Mouse (Mus musculus) small intestine, adult 2 months (tissue): ENCODE data around the gene Pbp2. TPM values are rescaled to one million over a fixed set of nuclear protein-coding genes. Genes with fewer than 3 reads are reported as not detected.

Source experiments
- H3K27ac ChIP-seq: fragments of 200-500 bp; 2 replicates; pipeline ENCODE4 v1.5.1; 2012; ENCODE audit warnings: low read depth, low read length, control low read depth, inconsistent platforms; ENCODE audit not compliant: insufficient read depth
- H3K27me3 ChIP-seq: fragments of 200-500 bp; 2 replicates; pipeline ENCODE4 v1.6.1; 2012; ENCODE audit warnings: mild to moderate bottlenecking, moderate library complexity, low read length, inconsistent platforms; ENCODE audit not compliant: control insufficient read depth, insufficient read depth
- H3K36me3 ChIP-seq: fragments of 200-500 bp; 2 replicates; pipeline ENCODE4 v1.6.1; 2012; ENCODE audit warnings: mild to moderate bottlenecking, low read length, control low read depth, inconsistent platforms; ENCODE audit not compliant: control insufficient read depth, insufficient read depth
- H3K4me1 ChIP-seq: fragments of 200-500 bp; 2 replicates; pipeline ENCODE4 v1.6.1; 2012; ENCODE audit warnings: low read length, inconsistent platforms, mixed read lengths; ENCODE audit not compliant: control insufficient read depth, insufficient read depth, insufficient read length
- H3K4me3 ChIP-seq: fragments of 200-500 bp; 2 replicates; pipeline ENCODE4 v1.5.1; 2012; ENCODE audit warnings: low read depth, mild to moderate bottlenecking, control low read depth, inconsistent platforms, low read length, moderate library complexity
- CTCF ChIP-seq: fragments of 200-500 bp; IDR thresholded peaks from 2 replicates; pipeline ENCODE4 v1.5.1; 2012; ENCODE audit warnings: low read depth, mild to moderate bottlenecking, control low read depth, inconsistent platforms, low read length, moderate library complexity, mixed read lengths; ENCODE audit not compliant: insufficient replicate concordance, insufficient read length; ENCODE audit errors: extremely low read depth
- POLR2A ChIP-seq: fragments of 200-500 bp; IDR thresholded peaks from 2 replicates; pipeline ENCODE4 v1.6.1; 2012; ENCODE audit warnings: low read depth, mild to moderate bottlenecking, control low read depth, inconsistent platforms, low read length, moderate library complexity
- WGBS: fragments of 180-500 bp; shearing (Covaris S2); methylation state at CpG from one replicate; pipeline ENCODE4 v1.1.7; 2018; 5-methylcytosine and 5-hydroxymethylcytosine counted together
- polyA plus RNA-seq: library from polyadenylated mRNA; depleted of rRNA; stranded (reverse); fragments of >200 nt; gene quantifications from 2 replicates; pipeline ENCODE4 v1.2.3, GENCODE M21; 2012; rRNA removed

Pbp2 gene
- polyA plus RNA-seq, 1 experiment: not detected

- Histone ChIP-seq H3K27me3 (no peaks in the 10 kb centered on the region), H3K36me3 (no peaks in the 10 kb centered on the region), H3K4me1 (peaks cover 16% of the 10 kb centered on the region; the same call in 1 of the 2 replicates), H3K27ac (no peak overlapping the region), H3K4me3 (no peak overlapping the region)
- no peak for TF ChIP-seq CTCF
- no peak for TF ChIP-seq POLR2A
These were observed 41.8 kb downstream of the Pbp2 start for GRCm38 (mm10) chr6:135268392-135268791.

GRCm38 (mm10) chr6:135267221-135267620, 43.0 kb downstream of the Pbp2 start:
- Histone ChIP-seq H3K27ac (no peak overlapping the region), H3K27me3 (no peaks in the 10 kb centered on the region), H3K4me3 (no peak overlapping the region), H3K4me1 (peaks cover 10% of the 10 kb centered on the region; the same call in 1 of the 2 replicates), H3K36me3 (no peaks in the 10 kb centered on the region)
- WGBS: 76% methylated on average over 3 of the region's 3 CpGs
- TF ChIP-seq POLR2A (no peak), CTCF (no peak)

GRCm38 (mm10) chr6:135266056-135266455, 44.1 kb downstream of the Pbp2 start:
- Histone ChIP-seq H3K36me3 (no peaks in the 10 kb centered on the region), H3K4me3 (no peak overlapping the region), H3K27ac (no peak overlapping the region), H3K27me3 (no peaks in the 10 kb centered on the region), H3K4me1 (peaks cover 10% of the 10 kb centered on the region; the same call in 1 of the 2 replicates)
- WGBS: 74% methylated on average over 1 of the region's 1 CpGs
- TF ChIP-seq POLR2A (no peak), CTCF (no peak)

- Histone ChIP-seq H3K27ac (no peak overlapping the region), H3K4me1 (peaks cover 10% of the 10 kb centered on the region; the same call in 1 of the 2 replicates), H3K27me3 (no peaks in the 10 kb centered on the region), H3K4me3 (no peak overlapping the region), H3K36me3 (no peaks in the 10 kb centered on the region)
- TF ChIP-seq CTCF: no peak
- no peak for TF ChIP-seq POLR2A
- WGBS: 98% methylated on average over 6 of the region's 6 CpGs
These were observed 46.1 kb downstream of the Pbp2 start for GRCm38 (mm10) chr6:135264136-135264535.

- 20% methylated on average over 2 of the region's 2 CpGs for WGBS
- H3K4me1 ChIP-seq: peaks cover 7% of the 10 kb centered on the region; the same call in 1 of the 2 replicates
- TF ChIP-seq CTCF: no peak
- TF ChIP-seq POLR2A: no peak
- H3K4me3 ChIP-seq: no peak overlapping the region
- H3K27ac ChIP-seq: no peak overlapping the region
- no peaks in the 10 kb centered on the region for H3K27me3 ChIP-seq
- H3K36me3 ChIP-seq: no peaks in the 10 kb centered on the region
These were observed 47.6 kb downstream of the Pbp2 start for GRCm38 (mm10) chr6:135262565-135262964.

GRCm38 (mm10) chr6:135261124-135261523, 49.1 kb downstream of the Pbp2 start:
- peaks cover under 1% of the 10 kb centered on the region; the same call in 1 of the 2 replicates for H3K4me1 ChIP-seq
- TF ChIP-seq CTCF: no peak
- TF ChIP-seq POLR2A: no peak
- H3K27me3 ChIP-seq: no peaks in the 10 kb centered on the region
- H3K4me3 ChIP-seq: no peak overlapping the region
- no peak overlapping the region for H3K27ac ChIP-seq
- H3K36me3 ChIP-seq: no peaks in the 10 kb centered on the region
- 90% methylated on average over 9 of the region's 9 CpGs for WGBS

- no peaks in the 10 kb centered on the region for H3K4me1 ChIP-seq
- H3K27ac ChIP-seq: no peak overlapping the region
- H3K27me3 ChIP-seq: no peaks in the 10 kb centered on the region
- no peak for TF ChIP-seq POLR2A
- TF ChIP-seq CTCF: no peak
- no peaks in the 10 kb centered on the region for H3K36me3 ChIP-seq
- no peak overlapping the region for H3K4me3 ChIP-seq
- 91% methylated on average over 6 of the region's 6 CpGs for WGBS
These were observed 49.8 kb downstream of the Pbp2 start for GRCm38 (mm10) chr6:135260435-135260834.

Other genes starting within 250 kb of the Pbp2 start
- 17.4 and 73.7 TPM in 2 replicates for gene Gprc5a, start 244.8 kb downstream of the Pbp2 start, polyA plus RNA-seq
- not detected in 2 replicates for gene Gprc5d, start 192.1 kb downstream of the Pbp2 start, polyA plus RNA-seq
- 6.9 and 22.5 TPM in 2 replicates for gene Fam234b, start 112.4 kb downstream of the Pbp2 start, polyA plus RNA-seq
- 4.9 and 7.4 TPM in 2 replicates for gene Hebp1, start 112.4 kb downstream of the Pbp2 start, polyA plus RNA-seq
- 0.84 and 1.4 TPM in 2 replicates for gene Gsg1, start 56.1 kb downstream of the Pbp2 start, polyA plus RNA-seq
- 131 and 234 TPM in 2 replicates for gene Emp1, start 52.1 kb upstream of the Pbp2 start, polyA plus RNA-seq